Comparison of ENCODE assay signal across 14 mouse cellular contexts in the genomic region with DNA sequence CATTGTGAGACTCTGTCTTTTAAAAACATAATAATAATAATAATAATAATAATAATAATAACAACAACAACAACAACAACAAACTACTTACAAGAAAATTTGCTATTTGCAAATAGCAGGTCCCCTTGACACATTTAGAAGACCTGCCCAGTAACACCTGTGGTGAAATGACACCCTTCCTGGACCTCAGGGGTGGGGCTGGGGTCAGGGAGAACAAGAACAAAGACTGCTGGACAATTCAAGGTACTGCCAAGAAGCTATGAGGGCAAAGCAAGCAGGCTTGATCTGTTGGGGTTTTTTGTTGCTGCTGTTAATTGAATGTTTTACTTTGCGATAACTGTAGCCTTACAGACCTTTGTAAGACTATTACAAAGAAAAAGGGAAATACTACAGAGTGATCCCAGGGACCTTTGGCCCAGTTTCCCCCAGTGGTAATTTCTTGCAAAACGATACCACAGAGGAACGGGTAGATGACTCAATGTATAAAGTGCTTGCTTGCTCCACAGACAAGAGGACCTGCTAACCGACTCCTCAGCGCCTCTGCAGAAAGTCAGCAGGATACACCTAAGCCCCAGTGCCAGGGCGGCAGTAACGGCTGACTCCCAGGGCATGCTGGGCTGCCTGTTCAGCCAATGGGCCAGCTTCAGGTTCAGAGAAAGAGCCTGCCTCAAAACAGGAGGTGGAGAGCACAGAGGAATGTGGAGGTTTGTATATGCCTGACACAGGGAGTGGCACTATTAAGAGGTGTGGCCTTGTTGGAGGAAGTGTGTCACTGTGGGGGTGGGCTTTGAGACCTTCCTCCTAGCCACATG. TPM values are rescaled to one million over a fixed set of nuclear protein-coding genes. Genes with fewer than 3 reads are reported as not detected.
A peak's percentile ranks its signal among the peaks of the same experiment; 100 is the strongest.
DNase-seq lines count a peak whose midpoint lies in the region; ATAC-seq and TF ChIP-seq lines count a peak whose summit lies in the region.
"Had no signal": no experiment of that assay in that cellular context is flagged by ENCODE, and none has a peak within 500 bp of the region (broad histone marks: within the 10 kb centered on the region; RNA-seq: fewer than 3 reads in every experiment).

No protein-coding gene starts in this region.

- H3K27me3 ChIP-seq in spleen, adult 2 months (ENCODE audit: control insufficient read depth, insufficient read depth, low read length) = no peaks in the 10 kb centered on the region
- no peaks in the 10 kb centered on the region for H3K27me3 ChIP-seq in liver, postnatal 0 days (ENCODE audit: insufficient read depth, low read length)
- no peaks in the 10 kb centered on the region for H3K27me3 ChIP-seq in heart, embryonic 11.5 days (ENCODE audit: control insufficient read depth, insufficient read depth, low read length)
- H3K27me3 ChIP-seq: heart, embryonic 13.5 days; hindbrain, embryonic 15.5 days; lung, embryonic 15.5 days had no signal

- H3K4me1 ChIP-seq in spleen, adult 2 months (ENCODE audit: control insufficient read depth, insufficient read depth, insufficient read length) = no peaks in the 10 kb centered on the region
- peaks cover 2% of the 10 kb centered on the region; the same call in 1 of the 2 replicates for H3K4me1 ChIP-seq in bone marrow, adult 2 months (ENCODE audit: control insufficient read depth, insufficient read depth, low read length)
- no peaks in the 10 kb centered on the region for H3K4me1 ChIP-seq in liver, postnatal 0 days (ENCODE audit: insufficient read depth)
- H3K4me1 ChIP-seq in heart, embryonic 11.5 days (ENCODE audit: control insufficient read depth, insufficient read depth, low read length) = 0 out of 2 replicates have a peak, but pooled peaks cover 5% of the 10 kb centered on the region
- H3K4me1 ChIP-seq: hindbrain, embryonic 15.5 days; lung, embryonic 15.5 days had no signal

- ATAC-seq in liver, postnatal 0 days = peak; percentile 77
- ATAC-seq in heart, embryonic 11.5 days (replicated peaks; ENCODE audit: insufficient number of reproducible peaks, low FRiP score, low TSS enrichment) = no peak

- H3K4me2 ChIP-seq in liver, postnatal 0 days (ENCODE audit: low read depth, low read length) = no peak overlapping the region
- H3K4me2 ChIP-seq in heart, embryonic 11.5 days = no peak overlapping the region
- H3K4me2 ChIP-seq: heart, embryonic 13.5 days; hindbrain, embryonic 15.5 days; lung, embryonic 15.5 days had no signal

- H3K9me3 ChIP-seq in liver, postnatal 0 days (ENCODE audit: low read length) = no peaks in the 10 kb centered on the region
- H3K9me3 ChIP-seq in heart, embryonic 11.5 days (replicated peaks; ENCODE audit: control insufficient read depth, low read length) = no peaks in the 10 kb centered on the region
- H3K9me3 ChIP-seq: hindbrain, embryonic 15.5 days; lung, embryonic 15.5 days had no signal

- no peak for TF ChIP-seq POLR2A in spleen, adult 2 months (IDR thresholded peaks at IDR 0.05; ENCODE audit: low read depth, low read length)
- no peak for TF ChIP-seq POLR2A in bone marrow, adult 2 months (IDR thresholded peaks at IDR 0.05; ENCODE audit: borderline replicate concordance, control insufficient read depth, low read depth, low read length)

- WGBS in spleen, adult 2 months = 65% methylated on average over 7 of the region's 7 CpGs
- WGBS in bone marrow, adult 2 months = 31% methylated on average over 7 of the region's 7 CpGs
- 55% methylated on average over 7 of the region's 7 CpGs for WGBS in liver, postnatal 0 days (ENCODE audit: insufficient replicate concordance)
- 84% methylated on average over 7 of the region's 7 CpGs for WGBS in heart, embryonic 11.5 days (ENCODE audit: insufficient replicate concordance)

- no peak for TF ChIP-seq CTCF in spleen, adult 2 months (IDR thresholded peaks at IDR 0.05; ENCODE audit: extremely low read depth, insufficient read depth, insufficient read length, insufficient replicate concordance)
- no peak for TF ChIP-seq CTCF in bone marrow, adult 2 months (IDR thresholded peaks at IDR 0.05; ENCODE audit: control insufficient read depth, insufficient read depth, low read length)
- TF ChIP-seq CTCF in liver, postnatal 0 days (IDR thresholded peaks at IDR 0.05; ENCODE audit: low read depth) = no peak

- DNase-seq in spleen, adult 2 months (ENCODE audit: low read depth in 1 of 2, low spot score in 2 of 2) = no peak
- DNase-seq in spleen, postnatal 36 days (ENCODE audit: low spot score in 2 of 2) = no peak
- DNase-seq in liver, postnatal 0 days = peak; percentile 44
- DNase-seq in layer of hippocampus, adult 18-20 months (ENCODE audit: low spot score in 2 of 2) = no peak
- no peak for DNase-seq in heart, adult 18-20 months
- DNase-seq: cerebellum, adult 18-20 months; gastrocnemius, adult 2 months; kidney, postnatal 14 days had no signal

- no peak overlapping the region for H3K9ac ChIP-seq in liver, postnatal 0 days (replicated peaks)
- no peak overlapping the region for H3K9ac ChIP-seq in heart, embryonic 11.5 days (ENCODE audit: low read depth, low read length)
- H3K9ac ChIP-seq: heart, embryonic 13.5 days; hindbrain, embryonic 15.5 days; lung, embryonic 15.5 days had no signal

- H3K4me3 ChIP-seq in spleen, adult 2 months (ENCODE audit: extremely low read depth, insufficient read depth, insufficient read length) = no peak overlapping the region
- peak overlapping the region; percentile 57 for H3K4me3 ChIP-seq in bone marrow, adult 2 months (replicated peaks; ENCODE audit: control insufficient read depth, low read depth, low read length)
- H3K4me3 ChIP-seq in liver, postnatal 0 days (ENCODE audit: low read depth, low read length) = no peak overlapping the region
- H3K4me3 ChIP-seq in heart, embryonic 11.5 days (ENCODE audit: low read depth, low read length) = no peak overlapping the region
- H3K4me3 ChIP-seq: forebrain, embryonic 10.5 days; gastrocnemius, adult 2 months; heart, embryonic 13.5 days; hindbrain, embryonic 15.5 days; lung, embryonic 15.5 days had no signal

- no peaks in the 10 kb centered on the region for H3K36me3 ChIP-seq in spleen, adult 2 months (ENCODE audit: control insufficient read depth, insufficient read depth, low read length)
- no peaks in the 10 kb centered on the region for H3K36me3 ChIP-seq in liver, postnatal 0 days (replicated peaks; ENCODE audit: insufficient read depth, low read length)
- H3K36me3 ChIP-seq in heart, embryonic 11.5 days (ENCODE audit: control insufficient read depth, insufficient read depth, low read length) = no peaks in the 10 kb centered on the region
- H3K36me3 ChIP-seq: forebrain, embryonic 10.5 days; heart, embryonic 13.5 days; hindbrain, embryonic 15.5 days; lung, embryonic 15.5 days had no signal

- no peak for TF ChIP-seq EP300 in liver, postnatal 0 days (IDR thresholded peaks at IDR 0.05; ENCODE audit: low read depth)

- H3K27ac ChIP-seq in spleen, adult 2 months (ENCODE audit: insufficient read depth, low read length) = peak overlapping the region; percentile 31; the same call in 1 of the 2 replicates
- peak overlapping the region; percentile 99 for H3K27ac ChIP-seq in bone marrow, adult 2 months (ENCODE audit: control insufficient read depth, insufficient read depth, low read depth, low read length, poor library complexity)
- H3K27ac ChIP-seq in liver, postnatal 0 days (ENCODE audit: low read depth) = peak overlapping the region; percentile 66
- H3K27ac ChIP-seq in heart, embryonic 11.5 days (ENCODE audit: low read depth, low read length) = no peak overlapping the region
- H3K27ac ChIP-seq: forebrain, embryonic 10.5 days; gastrocnemius, adult 2 months; heart, embryonic 13.5 days; hindbrain, embryonic 15.5 days; lung, embryonic 15.5 days had no signal

RNA-seq across cellular contexts. Expression of gene Noct, which starts 14.5 kb away (rescaled TPM):
- 6.1 and 8.8 TPM in 2 replicates for polyA plus RNA-seq in spleen, adult 2 months (2012; rRNA removed)
- polyA plus RNA-seq in bone marrow, adult 2 months (2011; ENCODE audit: insufficient read depth, insufficient read length, low replicate concordance, missing spikeins) = 14.4 and 18.3 TPM in 2 replicates
- polyA plus RNA-seq in liver, postnatal 0 days (2015; fragmentation: Nextera tagmentation; extraction: Ambion mirVana) = 8.5 and 11.4 TPM in 2 replicates
- polyA plus RNA-seq in heart, embryonic 11.5 days (2014; fragmentation: Nextera tagmentation; extraction: Ambion mirVana) = 10.4 and 12.2 TPM in 2 replicates
- 10 to 100 TPM; 59.5 to 60.3 TPM for total RNA-seq in layer of hippocampus, adult 18-20 months (2021)
- 10 to 100 TPM; 42.3 to 52.1 TPM for total RNA-seq in heart, adult 18-20 months (2021)
